Mouse (Mus musculus) left cerebral cortex, adult 9 months (tissue): ENCODE measurements around the gene Abca7.

ENCODE experiments used
- DNase-seq, 2 experiments: peaks; one replicate each; pipeline ENCODE4 v3.0.0; 2022; ENCODE audit warnings: low spot score in 2 of 2

Gene Abca7

GRCm38 (mm10) chr10:79974668-79975067 lies 21.6 kb upstream of the Abca7 start:
- no peak for DNase-seq

GRCm38 (mm10) chr10:79976071-79976721 lies 20.1 kb upstream of the Abca7 start:
- DNase-seq = no peak

- no peak for DNase-seq
Measured at GRCm38 (mm10) chr10:79976722-79977107, 19.6 kb upstream of the Abca7 start.

GRCm38 (mm10) chr10:79977324-79977723 lies 19.0 kb upstream of the Abca7 start:
- no peak for DNase-seq

GRCm38 (mm10) chr10:79978061-79978460 lies 18.2 kb upstream of the Abca7 start:
- DNase-seq = no peak

- DNase-seq = no peak
Measured at GRCm38 (mm10) chr10:79979401-79980155, 16.7 kb upstream of the Abca7 start.

- DNase-seq = no peak
Measured at GRCm38 (mm10) chr10:79983205-79983604, 13.1 kb upstream of the Abca7 start.

- peak in 1 of 2 experiments; percentile 71 for DNase-seq
Measured at GRCm38 (mm10) chr10:79983670-79984069, 12.6 kb upstream of the Abca7 start.

GRCm38 (mm10) chr10:79984195-79984816 lies 12.0 kb upstream of the Abca7 start, which contains the start of gene Tmem259:
Tmem259 (minus strand) TSS chr10:79984330.
- peak; percentile 65 to 84 for DNase-seq

- DNase-seq = peak; percentile 98 to 99
Measured at GRCm38 (mm10) chr10:79984871-79985270, 11.4 kb upstream of the Abca7 start.

- peak; percentile 63 to 76 for DNase-seq
Measured at GRCm38 (mm10) chr10:79985334-79986231, 10.7 kb upstream of the Abca7 start.

- DNase-seq = no peak
Measured at GRCm38 (mm10) chr10:79986232-79986878, 9.9 kb upstream of the Abca7 start.

- DNase-seq = peak in 1 of 2 experiments; percentile 85
Measured at GRCm38 (mm10) chr10:79986963-79987362, 9.3 kb upstream of the Abca7 start.

- no peak for DNase-seq
Measured at GRCm38 (mm10) chr10:79987771-79988505, 8.4 kb upstream of the Abca7 start.

- DNase-seq = no peak
Measured at GRCm38 (mm10) chr10:79988506-79989271, 7.6 kb upstream of the Abca7 start, which contains the start of gene Cnn2. Cnn2 (plus strand) TSS chr10:79988584.

GRCm38 (mm10) chr10:79989272-79989786 lies 7.0 kb upstream of the Abca7 start:
- DNase-seq = no peak

- no peak for DNase-seq
Measured at GRCm38 (mm10) chr10:79989870-79990269, 6.4 kb upstream of the Abca7 start.

- DNase-seq = no peak
Measured at GRCm38 (mm10) chr10:79991099-79991498, 5.2 kb upstream of the Abca7 start.

GRCm38 (mm10) chr10:79991548-79991947 lies 4.7 kb upstream of the Abca7 start:
- DNase-seq = no peak
